Mouse (Mus musculus) gonadal fat pad, adult 2 months (tissue): ENCODE measurements at regions not wholly inside any gene's neighbourhood (a gene's known extent, or its start where the extent isn't known, plus 50 kb on each side); places are given as distances from the start of the nearest gene placed in this dataset.
A peak's percentile ranks its signal among the peaks of the same experiment; 100 is the strongest.

Source experiments
- DNase-seq: peaks from one replicate; pipeline ENCODE4 v3.0.0-alpha.2; 2012; ENCODE audit warnings: low read depth

DNA sequence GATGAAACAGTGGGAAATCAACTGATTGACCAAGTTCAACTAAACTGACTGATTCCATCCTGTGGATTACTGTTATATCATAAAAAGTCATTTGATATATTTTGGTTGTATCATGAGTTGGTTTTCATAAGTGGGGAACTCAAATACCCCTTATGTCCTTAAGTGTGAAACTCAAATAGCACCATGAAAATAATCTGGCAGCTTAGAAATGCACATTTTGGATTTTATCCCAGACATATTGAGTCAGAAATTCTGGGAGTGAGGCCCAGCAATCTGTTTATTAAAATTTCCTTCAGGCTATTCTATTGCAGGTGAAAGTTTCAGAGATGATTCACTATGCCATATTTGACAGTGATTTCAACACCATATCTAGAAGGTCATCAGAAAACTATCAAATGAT is 1573.7 kb downstream of the Pcdh9 start:
- peak; percentile 13 for DNase-seq

DNA sequence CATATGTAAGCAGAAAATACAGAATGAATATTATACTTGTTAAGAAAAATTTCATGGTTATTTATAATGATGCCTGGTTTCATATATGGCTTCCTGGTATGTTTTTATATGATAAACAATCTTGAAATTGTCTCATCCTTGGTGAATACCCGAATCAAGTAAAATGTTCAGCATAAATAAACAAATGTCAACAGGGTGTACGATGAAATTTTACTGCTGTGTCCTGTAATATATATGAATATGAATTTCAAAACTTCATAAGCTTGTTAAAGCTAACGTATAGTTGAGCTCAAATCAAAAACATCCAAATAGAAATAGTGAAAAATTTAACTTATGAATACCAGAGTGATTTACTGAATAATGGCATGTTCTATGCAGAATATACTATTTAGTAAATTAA is 1586.5 kb downstream of the Pcdh9 start:
- DNase-seq = no peak

GRCm38 (mm10) chr14:92271200-92271599 is 1619.3 kb downstream of the Pcdh9 start:
- DNase-seq = no peak

DNA sequence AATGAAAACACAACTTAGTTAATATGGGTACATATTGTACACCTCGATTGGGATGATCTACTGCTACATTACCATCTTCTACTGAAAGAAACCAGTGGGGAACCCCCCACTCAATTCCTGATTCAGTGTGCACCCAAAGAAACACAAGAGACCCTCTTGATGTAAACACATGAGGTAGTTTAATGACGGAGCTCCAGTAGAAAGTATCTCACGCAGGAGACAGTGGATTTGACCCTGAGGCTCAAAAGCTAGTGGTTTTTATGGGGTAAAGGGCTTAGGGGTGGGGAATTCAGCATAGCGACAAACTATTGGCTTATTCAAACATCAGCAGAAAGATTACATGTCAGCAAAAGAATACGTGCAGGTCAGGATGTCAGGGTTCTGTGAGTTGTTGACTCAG is 1667.7 kb downstream of the Pcdh9 start:
- no peak for DNase-seq
